Mouse (Mus musculus): Measurements from ENCODE around the gene Msl1.

Gene Msl1

GRCm38 (mm10) chr11:98764091-98764490 lies 31.2 kb upstream of the Msl1 start:
- DNase-seq (ENCODE audit: low spot score), result no peak

GRCm38 (mm10) chr11:98764746-98765145 lies 30.6 kb upstream of the Msl1 start:
- no peak for DNase-seq (ENCODE audit: low spot score)

- DNase-seq (ENCODE audit: low spot score), result no peak
Observed at GRCm38 (mm10) chr11:98765421-98766309, 29.7 kb upstream of the Msl1 start.

GRCm38 (mm10) chr11:98766346-98766745 lies 29.0 kb upstream of the Msl1 start:
- DNase-seq (ENCODE audit: low spot score), result no peak

- no peak for DNase-seq (ENCODE audit: low spot score)
Observed at GRCm38 (mm10) chr11:98766816-98767215, 28.5 kb upstream of the Msl1 start.

GRCm38 (mm10) chr11:98767276-98767675 lies 28.0 kb upstream of the Msl1 start:
- no peak for DNase-seq (ENCODE audit: low spot score)

- DNase-seq (ENCODE audit: low spot score), result no peak
Observed at GRCm38 (mm10) chr11:98767713-98768112, 27.6 kb upstream of the Msl1 start.

- no peak for DNase-seq (ENCODE audit: low spot score)
Observed at GRCm38 (mm10) chr11:98768127-98769006, 26.9 kb upstream of the Msl1 start.

- DNase-seq (ENCODE audit: low spot score), result no peak
Observed at GRCm38 (mm10) chr11:98769007-98769954, 26.0 kb upstream of the Msl1 start.

GRCm38 (mm10) chr11:98770096-98770975 lies 25.0 kb upstream of the Msl1 start:
- DNase-seq (ENCODE audit: low spot score), result no peak

GRCm38 (mm10) chr11:98771131-98771530 lies 24.2 kb upstream of the Msl1 start:
- DNase-seq (ENCODE audit: low spot score), result no peak

GRCm38 (mm10) chr11:98771844-98772525 lies 23.3 kb upstream of the Msl1 start:
- DNase-seq (ENCODE audit: low spot score), result no peak

- DNase-seq (ENCODE audit: low spot score), result no peak
Observed at GRCm38 (mm10) chr11:98772667-98773171, 22.6 kb upstream of the Msl1 start.

- peak; percentile 100 for DNase-seq (ENCODE audit: low spot score)
Observed at GRCm38 (mm10) chr11:98773635-98774295, 21.6 kb upstream of the Msl1 start.

GRCm38 (mm10) chr11:98774582-98775347 lies 20.6 kb upstream of the Msl1 start, which contains the start of gene Nr1d1:
TSS of gene Nr1d1 (minus strand) at chr11:98775333.
- DNase-seq (ENCODE audit: low spot score), result no peak

- DNase-seq (ENCODE audit: low spot score), result peak; percentile 100
Observed at GRCm38 (mm10) chr11:98775348-98776051, 19.8 kb upstream of the Msl1 start.

- no peak for DNase-seq (ENCODE audit: low spot score)
Observed at GRCm38 (mm10) chr11:98776052-98776764, 19.1 kb upstream of the Msl1 start.
